Mouse (Mus musculus): ENCODE data around the gene Adssl1.

Gene Adssl1

DNA sequence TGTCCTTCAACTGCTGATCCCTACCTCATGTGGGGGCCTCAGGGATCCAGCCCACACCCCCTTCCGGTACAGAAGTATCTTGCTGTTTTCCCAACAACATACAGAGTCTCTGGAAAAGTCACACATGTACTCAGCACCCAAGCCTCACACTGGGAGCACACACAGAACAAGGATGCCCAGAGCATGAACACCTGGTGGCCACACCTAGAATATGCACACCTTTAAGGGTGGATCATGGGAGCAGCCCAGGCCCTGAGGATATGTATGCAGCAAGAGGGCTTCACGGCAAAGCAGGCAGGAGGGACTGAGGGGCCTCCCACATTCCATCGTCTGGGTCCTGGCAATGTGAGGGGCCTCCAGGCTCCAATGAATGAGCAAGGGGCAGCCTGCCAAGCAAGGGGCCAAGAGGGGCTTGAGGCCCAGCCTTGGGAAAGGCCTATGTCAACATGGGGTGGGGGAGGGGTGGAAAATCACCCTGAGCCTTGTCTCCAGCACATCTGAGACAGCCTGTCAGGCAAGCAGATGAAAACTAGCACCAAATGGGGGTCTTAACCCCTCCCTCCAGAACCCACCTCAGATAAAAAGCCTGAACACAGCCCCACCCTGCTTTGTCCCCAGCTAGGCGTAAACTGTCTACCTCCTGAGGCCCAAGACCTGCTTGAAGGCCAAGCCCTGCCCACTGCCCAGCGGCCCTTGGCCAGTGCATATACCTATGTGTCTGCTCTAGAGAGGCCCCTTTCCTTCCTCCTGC is 40.9 kb downstream of the Adssl1 start:
- no peak for DNase-seq

DNA sequence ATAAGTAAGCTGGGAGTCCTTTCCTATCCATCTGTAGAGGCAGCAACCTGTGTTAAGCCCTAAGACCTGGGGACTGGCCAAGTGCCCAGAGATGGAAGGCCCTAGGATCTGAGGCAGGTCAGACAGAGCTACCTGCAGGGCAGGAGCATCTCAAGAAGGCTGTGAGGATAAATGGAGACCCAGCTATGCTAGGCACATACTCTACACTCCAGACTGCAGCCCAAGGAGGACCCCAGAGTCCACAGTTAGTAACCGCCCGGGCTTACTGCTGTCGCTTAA is 41.4 kb downstream of the Adssl1 start:
- DNase-seq, result no peak

DNA sequence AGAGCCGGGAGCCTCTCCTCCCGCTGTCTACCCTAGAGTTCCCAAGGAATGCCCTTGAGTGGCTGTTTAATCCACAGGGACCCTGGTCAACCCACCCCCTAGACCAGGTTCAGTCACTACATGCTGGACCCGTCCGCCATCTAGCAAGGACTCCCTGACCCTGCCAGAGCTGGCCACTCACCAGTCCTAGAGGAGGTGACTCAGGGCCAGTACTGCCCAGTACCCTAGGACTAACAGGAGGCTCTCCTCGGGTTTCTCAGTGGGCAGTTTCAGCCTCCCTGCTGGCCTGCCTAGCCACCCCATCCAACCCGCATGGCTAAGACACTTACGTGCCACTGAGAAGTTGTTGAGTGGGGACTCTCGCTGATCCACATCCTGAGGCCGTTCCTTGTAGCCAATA is 42.0 kb downstream of the Adssl1 start:
- no peak for DNase-seq

DNA sequence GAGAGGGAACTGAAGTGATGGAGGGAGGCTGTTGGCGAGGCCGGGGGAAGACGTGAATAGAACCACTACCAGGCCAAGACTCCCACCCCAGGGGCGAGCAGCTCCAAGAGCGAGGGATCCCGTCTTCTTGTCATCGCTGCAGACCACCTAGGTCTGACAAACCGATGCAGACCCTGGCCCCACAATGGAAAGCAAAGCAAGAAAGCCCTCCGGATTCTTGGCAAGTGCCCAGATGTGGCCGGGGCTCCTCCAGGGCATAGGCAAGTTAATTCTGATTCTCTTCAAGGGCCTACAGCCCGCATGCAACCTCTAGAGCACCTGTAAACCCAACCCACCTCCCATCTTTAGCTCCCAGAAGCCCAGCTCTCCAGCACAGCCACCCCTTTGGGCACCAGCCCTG is 43.5 kb downstream of the Adssl1 start:
- DNase-seq, result no peak

DNA sequence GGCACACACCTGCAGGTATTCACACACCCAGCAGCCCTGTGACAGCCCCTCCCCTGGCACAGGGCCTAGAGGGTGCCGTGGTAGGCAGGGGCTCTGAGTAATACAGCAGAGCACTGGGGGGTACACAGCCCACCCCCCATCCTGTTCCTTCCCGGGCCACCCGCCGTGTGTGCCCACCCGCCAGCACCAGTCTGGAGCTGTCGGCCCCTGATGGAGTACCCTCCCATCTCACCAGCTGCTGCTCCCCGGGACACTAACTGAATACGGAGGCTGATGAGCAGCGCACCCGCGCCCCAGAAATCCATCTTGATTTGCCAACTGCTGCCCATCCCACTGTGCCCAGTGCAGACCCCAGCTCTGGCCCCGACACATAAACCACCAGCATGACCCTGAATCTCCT is 43.9 kb downstream of the Adssl1 start:
- no peak for DNase-seq

DNA sequence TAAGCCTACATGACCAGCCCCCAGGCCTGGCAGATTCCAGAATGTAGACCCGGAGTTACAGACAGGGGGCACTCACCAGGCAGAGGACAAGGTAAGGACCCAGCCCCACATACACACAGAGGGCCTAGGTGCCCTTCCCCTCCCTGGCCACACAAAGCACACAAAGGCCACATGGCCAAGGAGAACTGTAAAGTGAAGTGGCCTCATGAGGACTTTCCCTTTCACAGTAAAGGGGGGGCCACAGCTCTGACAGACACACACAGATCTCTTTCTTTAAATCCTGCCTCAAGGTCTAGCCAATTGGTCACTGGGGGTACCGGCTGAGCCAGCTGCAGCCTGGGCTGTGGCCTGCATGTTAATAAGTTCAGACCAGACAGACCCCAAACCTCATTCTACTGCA is 44.3 kb downstream of the Adssl1 start:
- no peak for DNase-seq

DNA sequence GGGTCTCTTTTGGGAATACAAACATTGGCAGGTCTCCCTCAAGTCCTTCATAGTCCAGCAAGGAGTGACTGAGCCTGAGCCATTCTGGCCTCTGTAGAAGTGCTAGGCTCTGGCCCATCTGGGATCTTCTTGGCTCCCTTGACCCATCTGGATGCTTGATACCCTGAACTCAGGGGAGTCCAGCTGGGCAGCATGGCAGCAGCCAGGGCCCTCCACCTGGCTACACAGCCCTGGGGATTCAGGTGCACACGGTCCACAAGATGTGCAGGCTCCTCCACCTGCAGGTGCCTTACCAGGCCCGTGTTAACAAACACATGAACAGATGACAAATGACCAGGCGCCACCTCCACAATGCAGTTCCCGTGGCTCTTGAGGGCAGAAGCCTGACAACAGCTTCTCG is 44.8 kb downstream of the Adssl1 start:
- no peak for DNase-seq

DNA sequence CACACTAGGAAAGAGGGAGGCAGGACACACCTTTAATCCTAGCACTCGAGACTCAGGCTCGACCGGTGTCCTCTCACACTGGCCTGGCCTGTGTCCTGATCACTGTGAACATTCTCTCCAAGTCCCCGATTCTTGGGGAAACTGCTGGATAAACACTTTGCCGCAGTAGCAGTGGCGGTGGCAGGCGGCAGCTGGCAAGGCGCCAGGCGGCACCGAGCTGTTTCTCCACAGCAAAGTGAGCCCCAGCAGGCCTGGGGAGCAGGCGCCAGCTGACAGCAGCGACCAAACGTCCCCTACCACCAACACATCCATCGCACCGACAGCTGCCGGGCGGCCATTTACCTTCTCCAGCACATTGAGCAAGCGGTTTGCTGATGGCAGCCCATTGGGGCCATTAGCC is 45.6 kb downstream of the Adssl1 start:
- peak; percentile 83 for DNase-seq

DNA sequence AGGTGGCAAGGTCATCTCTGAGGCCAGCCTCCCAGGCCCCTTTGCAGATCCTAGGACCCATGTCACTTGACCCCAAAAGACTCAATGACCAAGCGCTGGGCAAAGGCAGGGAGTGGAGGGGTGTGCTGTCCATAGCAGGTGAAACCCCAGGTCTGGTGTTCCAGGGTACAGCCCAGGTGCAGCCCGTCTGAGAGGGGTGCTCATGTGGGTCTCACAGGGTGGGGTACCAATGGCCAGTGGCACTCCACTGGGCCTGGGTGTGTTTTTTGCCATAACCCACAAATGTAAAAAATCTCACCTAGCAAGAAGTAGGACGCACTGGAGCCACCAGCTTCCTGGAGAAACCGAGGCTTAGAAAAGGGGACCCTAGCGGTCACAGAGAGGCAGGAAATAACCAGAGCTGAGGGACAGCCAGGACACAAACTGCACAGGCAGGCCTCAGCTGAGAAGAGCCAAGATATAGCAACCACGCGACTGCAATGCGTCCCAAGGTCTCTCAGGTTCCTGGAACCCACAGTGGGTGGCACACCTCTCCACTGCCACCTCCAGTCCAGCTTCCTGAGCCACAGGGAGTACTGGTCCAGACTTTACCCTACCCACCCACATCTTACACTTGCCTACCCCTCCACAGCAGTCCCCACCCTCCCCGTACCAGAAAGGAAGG is 46.2 kb downstream of the Adssl1 start:
- no peak for DNase-seq

DNA sequence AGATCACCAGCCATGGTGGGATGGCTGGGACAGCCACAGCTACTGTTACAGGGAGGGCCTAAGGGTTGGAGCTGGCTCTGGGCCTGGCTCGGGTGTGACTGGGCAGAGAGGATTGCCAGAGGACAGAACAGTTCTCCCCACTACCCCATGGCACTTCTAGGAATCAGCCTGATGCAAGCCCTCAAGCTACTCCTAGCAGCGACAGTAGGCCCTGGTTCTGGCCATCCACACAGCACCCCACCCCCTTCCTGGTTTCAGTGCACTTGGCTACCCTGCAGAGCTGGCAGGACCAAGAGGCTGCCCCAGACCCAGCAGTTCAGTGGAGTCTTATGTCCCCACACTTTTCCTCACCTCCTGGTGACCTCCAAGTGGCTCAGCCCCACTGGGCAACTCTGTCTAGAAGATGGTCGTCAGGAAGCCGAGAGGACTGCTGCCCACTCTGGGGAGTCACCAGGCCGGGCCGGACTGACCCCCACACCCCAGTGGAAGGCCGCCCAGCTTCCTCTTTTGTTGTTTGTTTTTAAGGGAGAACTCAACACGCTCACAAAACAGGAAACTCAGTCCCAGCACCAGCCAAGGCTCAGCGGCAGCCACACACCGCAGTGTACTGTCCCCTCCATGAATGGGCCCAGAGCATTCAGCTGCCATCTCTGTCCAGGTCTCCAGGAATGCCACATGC is 47.9 kb downstream of the Adssl1 start:
- DNase-seq, result no peak

DNA sequence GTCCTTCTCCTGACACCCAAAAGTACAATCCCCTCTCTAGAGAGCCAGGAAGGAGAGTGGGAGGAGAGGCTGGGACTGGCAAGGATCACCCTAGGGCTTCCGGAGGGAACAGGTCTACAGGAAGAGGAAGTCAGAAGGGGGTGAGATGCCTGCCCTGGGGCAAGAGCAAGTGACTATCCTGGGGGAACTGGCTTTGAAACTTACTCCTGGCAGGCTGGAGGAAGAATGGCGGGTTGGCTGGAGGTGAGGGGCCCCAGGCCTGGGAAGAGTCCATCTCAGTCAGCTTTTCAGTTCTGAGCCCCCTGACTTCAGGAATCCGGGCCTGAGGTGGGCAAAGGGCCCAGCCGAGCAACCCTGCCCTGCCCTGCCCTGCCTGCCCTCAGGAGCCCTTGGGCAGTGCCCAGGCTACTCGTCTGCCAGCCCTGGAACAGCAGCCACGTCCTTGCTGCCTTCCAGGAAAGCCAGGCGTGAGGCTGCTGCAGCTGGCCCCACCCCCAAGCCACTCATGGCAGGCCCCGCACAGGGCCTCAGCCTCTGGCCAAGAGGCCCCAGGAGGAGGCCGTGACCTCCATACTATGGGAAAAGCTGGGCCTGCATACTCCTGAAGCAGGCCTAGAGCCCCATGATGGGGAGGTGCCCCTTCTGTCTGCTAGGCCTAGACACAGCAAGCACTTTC is 51.0 kb downstream of the Adssl1 start:
- no peak for DNase-seq

DNA sequence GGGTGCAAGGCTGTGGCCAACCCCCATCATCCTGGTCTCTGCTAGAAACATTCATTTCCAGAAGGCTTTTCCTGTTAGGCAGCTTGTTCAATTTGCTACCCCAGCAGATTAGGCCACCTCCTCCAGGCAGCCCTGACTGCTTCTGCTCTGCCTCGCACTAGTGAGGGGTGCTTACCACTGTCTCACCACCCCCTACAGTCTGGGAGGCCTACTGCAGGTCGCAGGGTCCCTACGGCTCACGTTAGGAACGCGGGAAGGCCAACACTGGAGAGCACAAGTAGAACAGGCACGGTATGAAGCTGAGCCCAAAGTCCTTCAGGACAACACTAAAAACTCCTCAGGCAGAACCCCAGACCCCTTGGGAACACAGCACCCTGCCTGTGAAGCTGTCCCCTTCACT is 52.0 kb downstream of the Adssl1 start:
- DNase-seq, result no peak

DNA sequence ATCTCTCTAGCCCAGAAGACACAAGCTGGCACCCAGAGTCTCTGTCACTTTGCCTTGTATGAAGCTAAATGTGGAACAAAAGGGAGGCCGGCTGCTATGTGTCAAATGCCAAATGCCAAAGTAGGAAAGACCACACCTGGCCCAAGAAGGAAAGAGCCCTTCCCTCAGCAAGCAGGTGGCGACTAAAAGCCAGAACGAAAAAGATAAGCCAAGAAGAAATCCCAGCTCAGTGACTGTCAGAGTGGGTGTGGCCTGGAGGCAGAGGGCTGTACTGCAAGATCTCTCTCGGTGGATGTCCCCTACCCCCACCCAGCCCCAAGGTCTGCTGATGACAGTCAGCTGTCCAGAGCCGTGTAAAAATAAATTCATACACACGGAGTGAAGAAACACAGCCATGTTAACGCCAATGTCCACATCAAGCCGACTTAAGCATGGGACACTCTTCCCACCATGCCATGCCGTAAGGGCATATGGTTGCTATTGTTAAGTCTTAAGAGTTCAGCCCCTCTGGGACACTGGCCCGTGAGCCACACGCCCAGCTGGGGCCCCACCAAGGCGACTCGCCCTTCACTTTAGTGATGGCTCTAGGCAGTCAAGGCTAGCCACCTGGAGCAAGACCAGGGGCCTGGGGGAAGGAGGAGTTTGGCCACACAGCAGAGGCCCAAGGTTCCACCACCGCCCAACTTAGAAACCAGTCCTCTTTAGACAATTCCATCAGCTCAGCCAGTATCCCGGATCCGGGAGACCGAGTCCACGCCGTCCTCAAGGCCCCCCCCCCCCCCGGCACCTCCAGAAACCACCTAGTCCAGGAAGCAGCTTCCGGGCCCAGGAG is 53.1 kb downstream of the Adssl1 start:
- DNase-seq, result no peak

DNA sequence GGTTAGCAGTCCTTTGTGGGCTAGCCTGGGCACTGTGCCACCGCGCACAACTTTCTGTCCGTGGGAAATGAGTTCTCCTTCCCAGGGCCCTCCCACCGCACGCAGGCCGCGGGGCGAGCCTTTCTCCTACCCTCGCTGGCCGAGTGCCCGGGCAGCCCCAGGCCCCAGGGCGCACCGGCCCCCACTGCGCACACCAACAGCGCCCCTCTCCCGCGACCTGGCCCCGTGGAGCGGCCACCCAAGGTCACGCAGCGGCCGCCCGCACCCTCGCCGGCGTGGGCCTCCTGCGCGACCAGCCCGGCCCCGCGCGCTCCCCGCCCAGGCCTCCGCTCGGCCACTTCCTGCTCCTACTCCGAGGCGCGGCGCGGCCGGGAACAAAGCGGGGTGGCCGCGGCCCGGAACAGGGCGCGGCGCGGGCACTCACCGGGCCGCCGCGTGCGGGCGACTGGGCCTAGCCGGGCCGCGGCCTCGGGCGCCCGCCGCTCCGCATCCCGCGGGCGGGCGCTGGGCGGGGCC is 53.8 kb downstream of the Adssl1 start:
- DNase-seq, result no peak

DNA sequence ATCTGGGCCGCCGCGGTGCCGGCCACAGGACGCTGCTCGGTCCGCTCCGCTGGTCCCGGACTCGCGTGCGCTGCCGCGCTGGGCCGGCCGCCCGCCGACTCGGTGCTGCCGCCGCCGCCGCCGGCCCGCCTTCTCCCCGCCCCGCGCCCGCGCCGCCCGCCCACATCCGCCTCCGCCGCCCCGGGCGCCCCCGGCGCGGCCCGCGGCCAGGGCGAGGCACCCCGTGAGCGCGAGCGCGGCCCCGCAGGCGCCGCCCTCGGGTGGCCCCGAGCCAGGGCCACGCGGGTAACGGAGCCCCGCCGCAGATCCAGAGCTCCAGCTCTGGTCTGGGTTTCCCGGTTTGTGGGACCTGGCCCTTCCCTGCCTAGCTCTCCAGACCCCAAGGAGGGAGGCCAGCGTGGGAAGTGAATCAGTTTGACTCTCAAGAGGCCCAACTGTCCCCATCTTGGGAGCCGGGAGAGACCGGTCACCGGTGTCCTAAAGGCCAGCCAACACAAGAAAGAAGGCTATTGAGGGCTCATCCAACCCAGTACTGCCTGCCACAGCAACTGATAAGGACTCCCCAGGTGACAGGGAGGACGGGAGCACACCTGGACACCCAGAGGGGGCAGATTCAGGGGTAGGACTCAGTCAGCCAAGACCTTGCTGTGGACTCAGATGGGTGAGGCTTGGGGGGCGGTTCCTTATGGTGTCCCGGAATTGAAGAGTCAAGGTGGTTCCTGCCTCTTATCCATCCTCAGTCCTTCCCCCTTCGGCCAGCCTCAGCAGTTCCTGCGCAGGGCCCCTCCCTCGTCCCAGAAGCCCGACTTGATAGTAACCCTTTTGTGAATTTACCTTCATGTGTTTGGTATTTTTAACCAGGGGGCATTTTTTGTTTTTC is 54.5 kb downstream of the Adssl1 start, which contains the start of gene Akt1:
Gene Akt1 (minus strand): TSS at position 753 of the 880 bp plus-strand sequence.
- peak; percentile 55 for DNase-seq

DNA sequence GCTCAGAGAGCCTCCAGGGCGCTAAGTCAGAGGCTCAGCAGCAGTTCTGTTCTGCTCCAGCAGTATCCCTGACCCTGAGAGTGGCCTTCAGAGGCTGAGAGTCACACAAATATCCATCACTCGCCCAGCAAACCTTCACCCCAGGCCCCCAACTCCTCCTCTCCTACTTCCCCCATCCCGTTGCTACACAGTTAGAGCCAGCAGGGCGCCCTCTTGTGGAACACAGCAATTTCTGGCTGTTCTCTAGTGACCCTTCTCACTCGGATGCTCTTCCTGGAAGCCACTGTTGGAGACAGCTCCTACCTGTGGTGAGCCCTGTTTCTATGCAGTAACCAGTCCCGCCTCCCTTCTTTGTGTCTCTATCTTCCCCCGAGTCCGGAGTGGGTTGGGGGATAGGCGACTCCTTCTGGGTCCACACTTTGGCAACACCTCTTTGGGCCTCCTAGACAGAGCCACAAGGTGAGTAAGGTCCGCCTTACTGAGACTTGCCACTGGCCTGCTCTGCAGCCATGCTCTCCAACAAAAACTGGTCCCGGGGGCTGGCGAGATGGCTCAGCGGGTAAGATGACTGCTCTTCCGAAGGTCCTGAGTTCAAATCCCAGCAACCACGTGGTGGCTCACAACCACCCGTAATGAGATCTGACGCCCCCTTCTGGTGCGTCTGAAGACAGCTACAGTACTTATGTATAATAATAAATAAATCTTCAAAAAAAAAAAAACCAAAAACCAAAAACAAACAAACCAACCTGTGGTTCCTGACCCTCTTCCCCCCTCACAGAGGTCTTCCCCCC is 55.6 kb downstream of the Adssl1 start:
- DNase-seq, result peak; percentile 82

DNA sequence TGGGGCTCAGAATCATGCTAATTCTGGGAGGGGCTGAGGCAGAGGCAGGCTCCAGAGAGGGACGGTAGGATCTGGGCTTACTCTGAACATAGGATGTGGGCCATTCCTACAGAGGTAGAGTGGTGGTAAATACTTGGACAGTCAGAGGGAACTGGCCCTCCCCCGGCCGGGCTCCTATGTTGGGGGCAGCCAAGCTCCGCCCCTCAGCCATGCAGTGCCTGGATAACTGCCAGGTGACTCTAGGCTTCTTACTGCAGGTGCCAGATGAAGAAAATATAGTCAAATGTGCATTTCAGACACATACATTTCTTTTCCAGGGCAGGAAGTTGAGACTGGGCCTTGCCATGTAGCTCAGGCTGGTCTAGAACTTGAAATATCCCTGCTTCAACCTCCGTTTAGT is 57.2 kb downstream of the Adssl1 start:
- DNase-seq, result no peak

DNA sequence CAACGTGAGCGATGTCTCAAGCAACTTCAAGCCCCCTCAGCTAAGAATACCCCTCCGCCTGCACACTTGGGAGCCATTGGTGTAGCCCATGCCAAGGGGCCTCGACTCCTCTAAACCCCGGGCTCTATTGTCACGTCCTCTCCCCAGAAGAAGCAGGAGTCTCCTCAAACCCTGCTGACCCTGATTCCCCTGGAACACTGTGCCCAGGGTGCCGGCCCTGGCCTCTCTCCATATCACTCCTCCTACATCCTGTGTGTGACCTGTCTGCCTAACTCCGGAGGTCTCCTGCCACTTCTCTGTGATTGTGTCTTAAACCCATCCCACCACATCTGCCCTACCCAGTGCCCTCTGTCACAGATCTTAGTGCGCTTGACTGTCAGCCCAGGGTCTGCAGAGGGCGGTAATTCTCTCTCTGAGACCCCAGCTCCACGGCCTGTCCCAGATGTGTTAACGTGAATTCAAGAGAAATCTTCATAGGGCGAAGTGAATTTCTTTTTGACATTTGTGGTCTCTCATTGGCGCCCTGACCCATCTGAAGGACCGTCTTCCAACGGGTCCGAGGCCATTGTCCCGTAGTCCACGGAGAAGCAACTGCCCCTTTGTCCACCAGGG is 58.2 kb downstream of the Adssl1 start:
- no peak for DNase-seq

DNA sequence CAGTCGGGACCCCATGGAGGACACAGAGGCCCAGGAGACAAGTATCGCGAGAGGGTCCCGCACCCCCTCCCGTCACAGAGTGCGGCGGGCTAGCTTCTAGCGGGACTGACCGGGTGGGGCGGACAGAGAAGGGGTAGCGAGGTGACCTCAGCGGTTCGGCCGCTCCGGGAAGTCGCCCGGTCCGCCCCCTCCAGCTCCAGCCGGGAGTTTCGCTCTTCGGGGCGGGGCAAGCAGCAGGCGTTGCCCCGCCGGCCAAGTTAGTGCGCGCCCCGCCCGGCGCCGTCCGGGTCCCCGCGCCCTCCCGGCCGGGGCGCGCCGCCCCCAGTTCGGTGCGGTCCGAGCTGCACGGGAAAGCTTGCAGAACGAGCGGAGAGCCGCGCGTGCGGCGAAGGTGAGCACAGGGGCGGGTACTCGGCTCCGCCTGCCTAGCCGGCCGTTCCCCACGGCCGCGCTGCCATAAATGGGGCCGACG is 58.7 kb downstream of the Adssl1 start, which contains the start of gene Zbtb42:
Gene Zbtb42 (plus strand): TSS at position 274 of the 472 bp plus-strand sequence.
- DNase-seq, result no peak

Measured in right cerebral cortex, adult 18-20 months (tissue).